Mouse (Mus musculus) intestine, embryonic 16.5 days (tissue): ENCODE data around the gene Rps19bp1. TPM values are rescaled to one million over a fixed set of nuclear protein-coding genes. Genes with fewer than 3 reads are reported as not detected.

Experiments
- ATAC-seq: fragments of 200-750 bp; cut with Nextera tagmentation; 2 replicates; pipeline ENCODE4 v1.8.0; 2017; ENCODE audit warnings: moderate TSS enrichment, moderate library complexity
- H3K27ac ChIP-seq: fragments of 300-500 bp; sonication (generic); 2 replicates; pipeline ENCODE4 v1.5.1; 2014; ENCODE audit warnings: mild to moderate bottlenecking, low read length
- H3K27me3 ChIP-seq: fragments of 300-500 bp; sonication (generic); replicated peaks from 2 replicates; pipeline ENCODE4 v1.6.1; 2014; ENCODE audit warnings: low read length, control low read depth, mixed read lengths; ENCODE audit not compliant: control insufficient read depth, insufficient read depth
- H3K36me3 ChIP-seq: fragments of 300-500 bp; sonication (generic); 2 replicates; pipeline ENCODE4 v1.6.1; 2014; ENCODE audit warnings: low read length, control low read depth; ENCODE audit not compliant: control insufficient read depth, insufficient read depth
- H3K4me1 ChIP-seq: fragments of 300-500 bp; sonication (generic); 2 replicates; pipeline ENCODE4 v1.6.1; 2014; ENCODE audit warnings: low read length, control low read depth, mixed read lengths; ENCODE audit not compliant: control insufficient read depth, insufficient read depth
- H3K4me2 ChIP-seq: fragments of 300-500 bp; sonication (generic); 2 replicates; pipeline ENCODE4 v1.6.1; 2014; ENCODE audit warnings: low read depth, low read length, control low read depth
- H3K4me3 ChIP-seq: fragments of 300-500 bp; sonication (generic); 2 replicates; pipeline ENCODE4 v1.5.1; 2014; ENCODE audit warnings: mild to moderate bottlenecking, low read length
- H3K9ac ChIP-seq: fragments of 300-500 bp; sonication (generic); 2 replicates; pipeline ENCODE4 v1.6.1; 2014; ENCODE audit warnings: low read depth, low read length
- H3K9me3 ChIP-seq: fragments of 300-500 bp; sonication (generic); 2 replicates; pipeline ENCODE4 v1.6.1; 2016; ENCODE audit warnings: low read length, control low read depth; ENCODE audit not compliant: control insufficient read depth
- WGBS: fragments of 180-500 bp; shearing (Covaris S2); extraction: QIAGEN DNeasy Blood & Tissue Kit; methylation state at CpG from one replicate; pipeline ENCODE4 v1.1.7; 2014; 5-methylcytosine and 5-hydroxymethylcytosine counted together
- polyA plus RNA-seq: library from polyadenylated mRNA; unstranded; fragments of >200 nt; fragmentation: Nextera tagmentation; extraction: Ambion mirVana; gene quantifications from 2 replicates; pipeline ENCODE4 v1.2.1, GENCODE M21; 2015

Rps19bp1 gene
- polyA plus RNA-seq, 1 experiment from 2014 or later = 47.8 TPM

DNA sequence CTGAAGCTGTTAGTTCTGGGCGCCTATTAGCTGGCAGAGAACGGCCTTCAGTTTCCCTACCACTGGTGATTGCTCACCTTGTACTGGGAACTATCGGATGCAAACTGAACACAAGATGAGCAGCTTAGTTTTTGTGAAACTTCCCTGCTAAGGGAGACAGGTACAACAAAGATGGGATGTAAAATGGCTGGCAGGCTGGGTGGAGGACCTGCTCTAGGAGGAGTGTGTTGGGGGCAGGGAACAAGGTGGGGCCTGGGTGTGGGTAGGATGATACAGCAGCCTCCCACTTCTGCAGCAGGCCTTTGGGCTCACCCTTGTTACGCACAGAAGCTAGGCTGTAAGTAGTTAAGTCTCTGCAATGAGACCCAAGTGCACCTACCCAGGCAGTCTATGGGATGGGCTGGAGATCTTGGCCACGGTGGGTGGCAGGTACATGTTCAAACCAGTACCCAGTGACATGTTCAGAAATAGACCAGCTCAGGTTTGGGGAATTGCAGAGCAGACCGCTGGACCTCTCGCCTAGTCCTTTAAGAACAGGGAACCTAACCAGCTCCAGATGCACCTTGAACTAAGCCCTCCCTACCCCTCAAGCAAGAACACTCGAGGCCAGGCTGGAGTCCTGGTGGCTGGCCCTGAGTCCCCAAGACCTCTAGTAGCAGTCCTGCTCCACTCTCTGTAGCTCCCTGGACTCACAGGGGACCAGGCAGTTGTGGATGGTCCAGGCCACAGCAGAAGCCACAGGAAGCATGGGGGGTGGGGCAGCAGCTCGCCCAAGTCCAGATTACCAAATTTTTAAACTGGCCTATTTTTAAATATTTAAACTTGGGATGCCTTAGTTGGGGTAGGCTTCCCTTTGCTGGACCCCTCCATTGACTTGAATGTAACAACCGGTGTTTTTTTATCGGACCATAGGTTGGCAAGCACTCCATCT, 5.6 kb downstream of the Rps19bp1 start:
- Histone ChIP-seq H3K9me3 (no peaks in the 10 kb centered on the region), H3K4me2 (peak overlapping the region; percentile 35; the same call in 1 of the 2 replicates), H3K4me1 (peaks cover 50% of the 10 kb centered on the region), H3K27me3 (no peaks in the 10 kb centered on the region), H3K4me3 (0 out of 2 replicates have a peak overlapping the region, but pooled peaks have one; percentile 100), H3K27ac (peak overlapping the region; percentile 100), H3K36me3 (peaks cover 20% of the 10 kb centered on the region), H3K9ac (peak overlapping the region; percentile 100; the same call in 1 of the 2 replicates)
- 56% methylated on average over 11 of the region's 11 CpGs for WGBS
- ATAC-seq = no peak

DNA sequence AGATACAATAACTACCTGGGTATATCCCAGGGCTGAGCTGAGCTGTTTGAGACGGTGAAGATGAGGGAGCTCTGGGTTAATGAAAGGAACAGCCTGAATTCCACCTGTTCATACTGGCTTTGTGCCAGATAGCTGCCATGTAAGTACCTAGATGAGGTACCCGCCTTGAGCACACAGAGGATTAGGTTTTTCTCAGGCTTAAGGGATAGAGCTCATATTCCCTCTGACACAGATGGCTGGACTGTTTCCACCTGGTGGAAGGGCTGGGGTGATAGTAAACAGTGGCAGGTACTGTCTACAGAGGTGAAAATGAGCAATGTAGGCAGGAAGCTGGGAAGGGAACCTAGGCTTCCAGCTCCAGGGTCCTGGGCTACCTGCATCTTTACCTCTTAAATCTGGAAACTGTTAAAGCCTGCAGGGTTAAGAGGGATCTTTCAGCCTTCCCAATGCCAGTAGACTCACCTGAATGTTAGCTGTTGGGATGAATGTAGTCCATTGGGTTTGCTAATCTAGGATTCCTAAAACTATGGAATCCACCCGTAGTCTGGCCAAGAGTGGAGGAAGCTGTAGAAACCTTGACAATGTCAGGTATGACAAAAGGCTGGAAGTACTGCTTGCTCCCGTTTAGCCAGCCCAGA, 6.4 kb downstream of the Rps19bp1 start:
- Histone ChIP-seq H3K4me1 (peaks cover 50% of the 10 kb centered on the region), H3K27me3 (no peaks in the 10 kb centered on the region), H3K9ac (peak overlapping the region; percentile 100), H3K9me3 (no peaks in the 10 kb centered on the region), H3K4me3 (peak overlapping the region; percentile 100), H3K4me2 (peak overlapping the region; percentile 94), H3K27ac (peak overlapping the region; percentile 100), H3K36me3 (peaks cover 20% of the 10 kb centered on the region)
- WGBS = 18% methylated on average over 4 of the region's 4 CpGs
- no peak for ATAC-seq

DNA sequence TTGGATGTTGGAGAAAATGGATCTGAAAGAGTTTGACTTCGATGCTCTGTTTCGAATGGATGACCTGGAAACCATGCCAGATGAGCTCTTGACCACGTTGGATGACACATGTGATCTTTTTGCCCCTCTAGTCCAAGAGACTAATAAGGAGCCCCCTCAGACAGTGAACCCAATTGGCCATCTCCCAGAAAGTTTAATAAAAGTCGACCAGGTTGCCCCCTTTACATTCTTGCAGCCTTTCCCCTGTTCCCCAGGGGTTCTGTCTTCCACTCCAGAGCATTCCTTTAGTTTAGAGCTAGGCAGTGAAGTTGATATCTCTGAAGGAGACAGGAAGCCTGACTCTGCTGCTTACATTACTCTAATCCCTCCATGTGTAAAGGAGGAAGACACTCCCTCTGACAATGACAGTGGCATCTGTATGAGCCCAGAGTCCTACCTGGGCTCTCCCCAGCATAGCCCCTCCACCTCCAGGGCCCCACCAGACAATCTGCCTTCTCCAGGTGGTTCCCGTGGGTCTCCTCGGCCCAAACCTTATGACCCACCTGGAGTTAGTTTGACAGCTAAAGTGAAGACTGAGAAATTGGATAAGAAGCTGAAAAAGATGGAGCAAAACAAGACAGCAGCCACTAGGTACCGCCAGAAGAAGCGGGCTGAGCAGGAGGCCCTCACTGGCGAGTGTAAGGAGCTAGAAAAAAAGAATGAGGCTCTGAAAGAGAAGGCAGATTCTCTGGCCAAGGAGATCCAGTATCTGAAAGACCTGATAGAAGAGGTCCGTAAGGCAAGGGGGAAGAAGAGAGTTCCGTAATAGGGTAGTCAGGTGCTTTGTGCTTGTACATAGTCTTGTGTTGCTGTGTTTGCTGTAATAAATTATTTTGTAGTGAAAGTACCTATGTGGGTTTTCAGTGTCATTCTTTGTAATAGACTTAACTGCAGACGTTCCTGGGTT, 7.2 kb downstream of the Rps19bp1 start:
- Histone ChIP-seq H3K9ac (peak overlapping the region; percentile 100), H3K9me3 (no peaks in the 10 kb centered on the region), H3K4me3 (peak overlapping the region; percentile 100), H3K4me1 (peaks cover 52% of the 10 kb centered on the region), H3K4me2 (peak overlapping the region; percentile 94), H3K36me3 (peaks cover 20% of the 10 kb centered on the region), H3K27me3 (no peaks in the 10 kb centered on the region), H3K27ac (peak overlapping the region; percentile 100)
- ATAC-seq = no peak
- 53% methylated on average over 12 of the region's 12 CpGs for WGBS

DNA sequence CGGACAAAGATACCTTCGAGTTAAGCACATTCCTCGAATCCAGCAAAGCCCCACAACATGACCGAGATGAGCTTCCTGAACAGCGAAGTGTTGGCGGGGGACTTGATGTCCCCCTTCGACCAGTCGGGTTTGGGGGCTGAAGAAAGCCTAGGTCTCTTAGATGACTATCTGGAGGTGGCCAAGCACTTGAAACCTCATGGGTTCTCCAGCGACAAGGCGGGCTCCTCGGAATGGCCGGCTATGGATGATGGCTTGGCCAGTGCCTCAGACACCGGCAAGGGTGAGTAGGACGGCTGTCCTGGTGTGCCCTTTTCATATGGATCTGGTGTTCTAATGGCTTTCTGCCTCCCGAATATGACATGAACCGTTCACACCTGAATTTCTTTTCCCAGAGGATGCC, 7.9 kb downstream of the Rps19bp1 start:
- ATAC-seq = no peak
- WGBS = 6% methylated on average over 16 of the region's 16 CpGs
- Histone ChIP-seq H3K36me3 (peaks cover 20% of the 10 kb centered on the region), H3K9me3 (no peaks in the 10 kb centered on the region), H3K27me3 (no peaks in the 10 kb centered on the region), H3K4me2 (peak overlapping the region; percentile 94), H3K4me3 (peak overlapping the region; percentile 100), H3K4me1 (peaks cover 54% of the 10 kb centered on the region), H3K27ac (peak overlapping the region; percentile 100), H3K9ac (peak overlapping the region; percentile 100)

DNA sequence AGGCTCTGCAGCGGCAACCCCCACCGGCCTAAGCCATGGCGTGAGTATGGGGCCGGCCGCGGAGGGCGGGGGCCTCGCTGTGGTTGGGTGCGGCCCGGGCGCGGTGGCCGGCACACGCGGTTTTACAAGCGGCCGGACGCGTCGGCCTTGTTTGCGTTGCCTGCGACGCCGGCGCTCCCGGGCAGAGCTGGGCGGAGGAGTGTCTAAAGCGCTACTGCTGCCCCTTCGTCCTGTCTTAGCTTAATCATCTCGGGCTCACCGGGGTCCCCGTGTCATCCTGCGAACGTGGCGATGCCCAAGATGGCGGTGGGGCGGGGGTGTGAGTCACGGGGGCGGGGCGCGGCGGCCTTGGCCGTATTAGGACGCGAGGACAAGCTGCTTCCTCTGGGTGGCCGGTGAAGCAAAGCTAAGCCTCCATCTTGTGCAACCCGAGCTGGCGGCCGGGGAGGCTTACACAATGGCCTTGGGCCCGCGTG, 8.4 kb downstream of the Rps19bp1 start:
- peak; percentile 34 for ATAC-seq
- Histone ChIP-seq H3K4me1 (peaks cover 59% of the 10 kb centered on the region), H3K4me2 (peak overlapping the region; percentile 94), H3K9me3 (no peaks in the 10 kb centered on the region), H3K4me3 (peak overlapping the region; percentile 100), H3K9ac (peak overlapping the region; percentile 100), H3K27ac (peak overlapping the region; percentile 100), H3K27me3 (no peaks in the 10 kb centered on the region), H3K36me3 (peaks cover 20% of the 10 kb centered on the region)
- WGBS = under 1% methylated on average over 51 of the region's 51 CpGs

DNA sequence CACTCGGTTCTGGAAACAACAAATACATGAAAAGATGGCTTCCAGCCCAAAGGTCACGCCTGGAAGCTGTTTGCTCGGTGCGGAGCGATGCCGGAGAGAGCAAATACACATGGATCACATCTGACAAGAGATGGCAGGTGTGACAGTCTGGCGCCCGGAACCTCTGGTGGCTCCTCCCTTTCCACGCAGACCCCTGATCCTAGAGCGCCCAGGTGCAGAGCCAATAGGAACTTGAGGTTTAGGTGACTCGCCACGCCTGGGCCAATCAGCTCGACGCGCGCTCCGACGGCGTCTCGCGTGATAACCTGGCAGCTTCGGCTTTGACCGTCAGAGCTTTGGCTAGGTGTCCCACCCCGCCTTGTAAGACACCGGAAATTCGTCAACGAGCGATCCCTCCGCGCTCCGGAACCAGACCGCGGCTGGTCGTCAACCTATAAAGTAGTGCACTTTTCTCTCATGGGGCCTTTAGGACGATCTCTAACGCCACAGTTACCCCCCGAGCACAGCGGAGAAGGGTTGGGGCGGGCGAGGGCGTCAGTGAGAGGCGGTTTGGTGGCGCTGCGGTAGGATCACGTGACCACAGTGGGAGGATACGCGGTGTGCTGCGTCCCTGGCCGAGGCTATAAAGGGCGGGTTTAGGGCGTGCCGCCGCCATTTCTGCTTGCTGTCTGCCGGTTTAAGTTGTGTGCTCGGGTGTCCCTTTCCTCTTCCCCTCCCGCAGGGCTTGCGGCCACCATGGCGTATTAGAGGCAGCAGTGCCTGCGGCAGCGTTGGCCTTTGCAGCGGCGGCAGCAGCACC, 9.1 kb downstream of the Rps19bp1 start, which contains the start of gene Atf4:
TSS of gene Atf4 (plus strand) at position 338 of the 799 bp plus-strand sequence.
- peak within 1 kb of the TSS; percentile 100 for H3K9ac ChIP-seq
- no peaks in the 10 kb centered on the region for H3K9me3 ChIP-seq
- peak; percentile 91 for ATAC-seq
- H3K36me3 ChIP-seq = peaks cover 18% of the 10 kb centered on the region
- H3K4me2 ChIP-seq = peak within 1 kb of the TSS; percentile 94
- WGBS = under 1% methylated on average over 60 of the region's 62 CpGs
- H3K4me3 ChIP-seq = peak within 1 kb of the TSS; percentile 100
- peak within 1 kb of the TSS; percentile 100 for H3K27ac ChIP-seq
- H3K4me1 ChIP-seq = peaks cover 59% of the 10 kb centered on the region
- H3K27me3 ChIP-seq = no peaks in the 10 kb centered on the region

DNA sequence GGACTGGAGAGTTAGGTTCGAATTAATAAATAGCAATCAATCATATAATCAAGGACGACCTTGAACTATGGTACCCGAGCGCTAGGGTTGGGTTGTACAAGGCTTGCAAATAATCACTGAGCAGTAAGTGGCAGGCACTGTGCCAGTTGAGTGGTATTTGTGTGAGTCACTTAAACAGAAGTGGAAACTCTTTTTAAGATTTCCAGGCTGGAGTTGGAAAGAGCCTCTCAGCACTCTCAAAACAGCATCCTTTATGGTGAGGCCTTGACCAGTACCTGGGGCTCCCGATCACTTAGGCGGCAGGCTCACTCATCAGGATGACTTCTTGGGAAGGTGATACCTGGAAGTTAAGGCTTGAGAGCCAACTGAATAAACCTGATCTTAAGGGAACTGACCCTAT, 9.9 kb downstream of the Rps19bp1 start:
- ATAC-seq = no peak
- Histone ChIP-seq H3K4me2 (peak overlapping the region; percentile 84), H3K36me3 (peaks cover 19% of the 10 kb centered on the region), H3K4me3 (peak overlapping the region; percentile 100), H3K9me3 (no peaks in the 10 kb centered on the region), H3K27me3 (no peaks in the 10 kb centered on the region), H3K4me1 (peaks cover 54% of the 10 kb centered on the region), H3K9ac (peak overlapping the region; percentile 79), H3K27ac (peak overlapping the region; percentile 100)
- WGBS = 34% methylated on average over 6 of the region's 6 CpGs

DNA sequence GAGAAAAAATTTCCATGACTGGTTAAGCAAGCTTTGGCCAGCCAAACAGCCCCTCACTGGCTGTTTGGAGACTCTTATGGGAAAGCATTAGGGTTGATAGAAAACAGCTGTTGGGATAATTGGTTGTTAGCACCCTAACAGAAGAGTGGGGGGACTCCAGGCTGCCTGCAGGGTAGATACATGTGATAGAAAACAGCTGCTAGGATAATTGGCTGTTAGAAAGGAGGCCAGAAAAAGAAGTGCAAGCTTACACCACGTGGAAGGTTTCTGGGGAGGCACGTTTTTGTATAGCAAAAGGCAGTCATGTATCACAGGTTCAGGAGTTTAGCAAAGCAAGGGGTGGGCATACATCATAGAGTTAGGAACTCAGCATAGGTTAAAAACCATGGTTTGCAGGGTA, 10.6 kb downstream of the Rps19bp1 start:
- peak overlapping the region; percentile 84 for H3K4me2 ChIP-seq
- H3K27me3 ChIP-seq = no peaks in the 10 kb centered on the region
- H3K9me3 ChIP-seq = no peaks in the 10 kb centered on the region
- H3K27ac ChIP-seq = peak overlapping the region; percentile 100
- no peak overlapping the region for H3K4me3 ChIP-seq
- 22% methylated on average over 2 of the region's 2 CpGs for WGBS
- H3K9ac ChIP-seq = peak overlapping the region; percentile 39; the same call in 1 of the 2 replicates
- peaks cover 24% of the 10 kb centered on the region for H3K36me3 ChIP-seq
- peaks cover 47% of the 10 kb centered on the region for H3K4me1 ChIP-seq
- no peak for ATAC-seq
